Mouse (Mus musculus) C2C12 (cell line): ENCODE results near the gene Gm35549.
"Not testable (repeated sequence)": the region's sequence is repeated elsewhere in the genome, so short reads cannot be mapped to it uniquely, and the experiment has no call there.

Experiments
- CEBPB ChIP-seq: IDR thresholded peaks from one replicate; pipeline ENCODE4 v1.6.1; 2011; ENCODE audit warnings: low read depth, mild to moderate bottlenecking, control low read depth, moderate library complexity
- CTCF ChIP-seq: IDR thresholded peaks from one replicate; pipeline ENCODE4 v1.5.1; 2011; ENCODE audit not compliant: control insufficient read depth, insufficient read depth, insufficient read length
- MAX ChIP-seq: IDR thresholded peaks from one replicate; pipeline ENCODE4 v1.6.1; 2011; ENCODE audit warnings: mild to moderate bottlenecking, control low read depth
- MYOD1 ChIP-seq: IDR thresholded peaks from one replicate; pipeline ENCODE4 v1.6.1; 2011; ENCODE audit warnings: low read depth; ENCODE audit not compliant: control insufficient read depth, insufficient read length
- MYOG ChIP-seq: IDR thresholded peaks from one replicate; pipeline ENCODE4 v1.6.1; 2011; ENCODE audit not compliant: control insufficient read depth, insufficient read length; ENCODE audit errors: extremely low read depth
- USF1 ChIP-seq: IDR thresholded peaks from one replicate; pipeline ENCODE4 v1.6.1; 2011; ENCODE audit warnings: low read depth, mild to moderate bottlenecking, control low read depth, moderate library complexity

- not testable (repeated sequence) for TF ChIP-seq CTCF, CEBPB, MAX, MYOG, MYOD1, USF1
These were observed 4.0 kb upstream of the Gm35549 start for GRCm38 (mm10) chr9:122847811-122848311.
